Mouse (Mus musculus): ENCODE data around the gene Rtn4. TPM values are rescaled to one million over a fixed set of nuclear protein-coding genes. Genes with fewer than 3 reads are reported as not detected.

Gene Rtn4
- polyA plus RNA-seq, 1 experiment, result 410 TPM

- Histone ChIP-seq H3K36me3 (ENCODE audit: control insufficient read depth, insufficient read depth, low read length, poor library complexity, severe bottlenecking) (peaks cover 11% of the 10 kb centered on the region), H3K4me3 (ENCODE audit: low read depth, low read length) (no peak overlapping the region), H3K9me3 (replicated peaks; ENCODE audit: control insufficient read depth, insufficient read depth, low read length, poor library complexity, severe bottlenecking) (no peaks in the 10 kb centered on the region), H3K4me1 (ENCODE audit: control insufficient read depth, insufficient read depth, low read length) (peaks cover 1% of the 10 kb centered on the region), H3K27ac (ENCODE audit: insufficient read depth, low read length) (no peak overlapping the region), H3K27me3 (ENCODE audit: control insufficient read depth, insufficient read depth, low read length, poor library complexity, severe bottlenecking) (no peaks in the 10 kb centered on the region), H3K9ac (ENCODE audit: low read depth, poor library complexity, severe bottlenecking) (no peak overlapping the region)
- TF ChIP-seq POLR2A (IDR thresholded peaks at IDR 0.05; ENCODE audit: insufficient read depth, low read length) (no peak), CTCF (IDR thresholded peaks at IDR 0.05; ENCODE audit: low read depth, low read length) (no peak), EP300 (IDR thresholded peaks at IDR 0.05; ENCODE audit: insufficient read depth, low read depth, low read length) (no peak)
These were observed 22.8 kb downstream of the Rtn4 start for GRCm38 (mm10) chr11:29715499-29715898.

- H3K36me3 ChIP-seq (ENCODE audit: control insufficient read depth, insufficient read depth, low read length, poor library complexity, severe bottlenecking), result peaks cover 9% of the 10 kb centered on the region
These were observed 25.8 kb downstream of the Rtn4 start for GRCm38 (mm10) chr11:29718541-29718940.

GRCm38 (mm10) chr11:29719597-29719996 is 26.9 kb downstream of the Rtn4 start:
- no peak overlapping the region for H3K4me3 ChIP-seq (ENCODE audit: low read depth, low read length)
- no peak for TF ChIP-seq CTCF (IDR thresholded peaks at IDR 0.05; ENCODE audit: low read depth, low read length)
- no peak for TF ChIP-seq EP300 (IDR thresholded peaks at IDR 0.05; ENCODE audit: insufficient read depth, low read depth, low read length)
- no peak for TF ChIP-seq POLR2A (IDR thresholded peaks at IDR 0.05; ENCODE audit: insufficient read depth, low read length)
- H3K4me1 ChIP-seq (ENCODE audit: control insufficient read depth, insufficient read depth, low read length), result no peaks in the 10 kb centered on the region
- no peaks in the 10 kb centered on the region for H3K27me3 ChIP-seq (ENCODE audit: control insufficient read depth, insufficient read depth, low read length, poor library complexity, severe bottlenecking)
- H3K27ac ChIP-seq (ENCODE audit: insufficient read depth, low read length), result no peak overlapping the region
- H3K36me3 ChIP-seq (ENCODE audit: control insufficient read depth, insufficient read depth, low read length, poor library complexity, severe bottlenecking), result peaks cover 9% of the 10 kb centered on the region
- no peak overlapping the region for H3K9ac ChIP-seq (ENCODE audit: low read depth, poor library complexity, severe bottlenecking)
- H3K9me3 ChIP-seq (replicated peaks; ENCODE audit: control insufficient read depth, insufficient read depth, low read length, poor library complexity, severe bottlenecking), result no peaks in the 10 kb centered on the region

More at GRCm38 (mm10) chr11:29718541-29718940, 25.8 kb downstream of the Rtn4 start:
- Histone ChIP-seq H3K9me3 (replicated peaks; ENCODE audit: control insufficient read depth, insufficient read depth, low read length, poor library complexity, severe bottlenecking) (no peaks in the 10 kb centered on the region), H3K4me1 (ENCODE audit: control insufficient read depth, insufficient read depth, low read length) (peaks cover 1% of the 10 kb centered on the region), H3K27me3 (ENCODE audit: control insufficient read depth, insufficient read depth, low read length, poor library complexity, severe bottlenecking) (no peaks in the 10 kb centered on the region), H3K9ac (ENCODE audit: low read depth, poor library complexity, severe bottlenecking) (no peak overlapping the region), H3K4me3 (ENCODE audit: low read depth, low read length) (no peak overlapping the region), H3K27ac (ENCODE audit: insufficient read depth, low read length) (no peak overlapping the region; the same call in 1 of the 2 replicates)
- TF ChIP-seq EP300 (IDR thresholded peaks at IDR 0.05; ENCODE audit: insufficient read depth, low read depth, low read length), result no peak
- no peak for TF ChIP-seq POLR2A (IDR thresholded peaks at IDR 0.05; ENCODE audit: insufficient read depth, low read length)
- TF ChIP-seq CTCF (IDR thresholded peaks at IDR 0.05; ENCODE audit: low read depth, low read length), result no peak

- Histone ChIP-seq H3K27ac (ENCODE audit: insufficient read depth, low read length) (no peak overlapping the region), H3K27me3 (ENCODE audit: control insufficient read depth, insufficient read depth, low read length, poor library complexity, severe bottlenecking) (no peaks in the 10 kb centered on the region), H3K4me3 (ENCODE audit: low read depth, low read length) (no peak overlapping the region), H3K9ac (ENCODE audit: low read depth, poor library complexity, severe bottlenecking) (no peak overlapping the region), H3K36me3 (ENCODE audit: control insufficient read depth, insufficient read depth, low read length, poor library complexity, severe bottlenecking) (peaks cover 5% of the 10 kb centered on the region), H3K4me1 (ENCODE audit: control insufficient read depth, insufficient read depth, low read length) (no peaks in the 10 kb centered on the region), H3K9me3 (replicated peaks; ENCODE audit: control insufficient read depth, insufficient read depth, low read length, poor library complexity, severe bottlenecking) (no peaks in the 10 kb centered on the region)
- no peak for TF ChIP-seq POLR2A (IDR thresholded peaks at IDR 0.05; ENCODE audit: insufficient read depth, low read length)
- peak; percentile 14 for TF ChIP-seq CTCF (IDR thresholded peaks at IDR 0.05; ENCODE audit: low read depth, low read length)
These were observed 31.5 kb downstream of the Rtn4 start for GRCm38 (mm10) chr11:29724213-29724612.

- Histone ChIP-seq H3K27me3 (ENCODE audit: control insufficient read depth, insufficient read depth, low read length, poor library complexity, severe bottlenecking) (no peaks in the 10 kb centered on the region), H3K36me3 (ENCODE audit: control insufficient read depth, insufficient read depth, low read length, poor library complexity, severe bottlenecking) (peaks cover 5% of the 10 kb centered on the region), H3K27ac (ENCODE audit: insufficient read depth, low read length) (no peak overlapping the region), H3K4me1 (ENCODE audit: control insufficient read depth, insufficient read depth, low read length) (no peaks in the 10 kb centered on the region), H3K4me3 (ENCODE audit: low read depth, low read length) (no peak overlapping the region), H3K9me3 (replicated peaks; ENCODE audit: control insufficient read depth, insufficient read depth, low read length, poor library complexity, severe bottlenecking) (no peaks in the 10 kb centered on the region), H3K9ac (ENCODE audit: low read depth, poor library complexity, severe bottlenecking) (no peak overlapping the region)
- no peak for TF ChIP-seq POLR2A (IDR thresholded peaks at IDR 0.05; ENCODE audit: insufficient read depth, low read length)
- no peak for TF ChIP-seq CTCF (IDR thresholded peaks at IDR 0.05; ENCODE audit: low read depth, low read length)
- TF ChIP-seq EP300 (IDR thresholded peaks at IDR 0.05; ENCODE audit: insufficient read depth, low read depth, low read length), result no peak
These were observed 32.4 kb downstream of the Rtn4 start for GRCm38 (mm10) chr11:29725167-29725566.

GRCm38 (mm10) chr11:29725610-29726009 is 32.9 kb downstream of the Rtn4 start:
- TF ChIP-seq CTCF (IDR thresholded peaks at IDR 0.05; ENCODE audit: low read depth, low read length) (no peak), EP300 (IDR thresholded peaks at IDR 0.05; ENCODE audit: insufficient read depth, low read depth, low read length) (no peak), POLR2A (IDR thresholded peaks at IDR 0.05; ENCODE audit: insufficient read depth, low read length) (no peak)
- Histone ChIP-seq H3K27ac (ENCODE audit: insufficient read depth, low read length) (no peak overlapping the region), H3K9me3 (replicated peaks; ENCODE audit: control insufficient read depth, insufficient read depth, low read length, poor library complexity, severe bottlenecking) (no peaks in the 10 kb centered on the region), H3K9ac (ENCODE audit: low read depth, poor library complexity, severe bottlenecking) (no peak overlapping the region), H3K4me3 (ENCODE audit: low read depth, low read length) (no peak overlapping the region), H3K36me3 (ENCODE audit: control insufficient read depth, insufficient read depth, low read length, poor library complexity, severe bottlenecking) (peaks cover 5% of the 10 kb centered on the region), H3K4me1 (ENCODE audit: control insufficient read depth, insufficient read depth, low read length) (no peaks in the 10 kb centered on the region), H3K27me3 (ENCODE audit: control insufficient read depth, insufficient read depth, low read length, poor library complexity, severe bottlenecking) (no peaks in the 10 kb centered on the region)
